Mouse (Mus musculus): ENCODE measurements around the gene Cyp2d22. TPM values are rescaled to one million over a fixed set of nuclear protein-coding genes. Genes with fewer than 3 reads are reported as not detected.
A peak's percentile ranks its signal among the peaks of the same experiment; 100 is the strongest.

The Cyp2d22 gene
- polyA plus RNA-seq, 1 experiment from 2014 or later = 1.5 TPM

GRCm38 (mm10) chr15:82339150-82339549 lies 40.9 kb downstream of the Cyp2d22 start:
- Histone ChIP-seq H3K4me3 (ENCODE audit: low read depth, low read length) (peak overlapping the region; percentile 65), H3K27me3 (ENCODE audit: control insufficient read depth, insufficient read depth, low read depth, low read length) (peaks cover 7% of the 10 kb centered on the region), H3K36me3 (ENCODE audit: control insufficient read depth, insufficient read depth, low read length) (no peaks in the 10 kb centered on the region), H3K4me2 (ENCODE audit: low read length) (peak overlapping the region; percentile 72), H3K9me3 (replicated peaks; ENCODE audit: control insufficient read depth, low read length, poor library complexity, severe bottlenecking) (no peaks in the 10 kb centered on the region), H3K4me1 (ENCODE audit: control insufficient read depth, insufficient read depth, low read length) (peaks cover 12% of the 10 kb centered on the region), H3K9ac (ENCODE audit: low read depth, low read length) (peak overlapping the region; percentile 79), H3K27ac (ENCODE audit: low read length) (no peak overlapping the region)
- WGBS = 58% methylated on average over 10 of the region's 10 CpGs
- ATAC-seq = no peak

- Histone ChIP-seq H3K4me3 (ENCODE audit: low read depth, low read length) (peak within 1 kb of the TSS; percentile 65), H3K9ac (ENCODE audit: low read depth, low read length) (peak within 1 kb of the TSS; percentile 79), H3K9me3 (replicated peaks; ENCODE audit: control insufficient read depth, low read length, poor library complexity, severe bottlenecking) (no peaks in the 10 kb centered on the region), H3K4me1 (ENCODE audit: control insufficient read depth, insufficient read depth, low read length) (peaks cover 12% of the 10 kb centered on the region), H3K27me3 (ENCODE audit: control insufficient read depth, insufficient read depth, low read depth, low read length) (peaks cover 7% of the 10 kb centered on the region), H3K4me2 (ENCODE audit: low read length) (peak within 1 kb of the TSS; percentile 72), H3K36me3 (ENCODE audit: control insufficient read depth, insufficient read depth, low read length) (no peaks in the 10 kb centered on the region), H3K27ac (ENCODE audit: low read length) (0 out of 2 replicates have a peak within 1 kb of the TSS, but pooled peaks have one; percentile 42)
- 0% methylated on average over 41 of the region's 41 CpGs for WGBS
- ATAC-seq = peak; percentile 81
These were observed 41.4 kb downstream of the Cyp2d22 start, which contains the start of the genes Naga, Pheta2 and Smdt1 for GRCm38 (mm10) chr15:82338593-82339112. Naga (minus strand) TSS chr15:82338925. Pheta2 (plus strand) TSS chr15:82338942. Smdt1 (plus strand) TSS chr15:82338959.

- ATAC-seq = no peak
- Histone ChIP-seq H3K27ac (ENCODE audit: low read length) (no peak overlapping the region), H3K9me3 (replicated peaks; ENCODE audit: control insufficient read depth, low read length, poor library complexity, severe bottlenecking) (no peaks in the 10 kb centered on the region), H3K36me3 (ENCODE audit: control insufficient read depth, insufficient read depth, low read length) (no peaks in the 10 kb centered on the region), H3K4me3 (ENCODE audit: low read depth, low read length) (peak overlapping the region; percentile 65), H3K4me2 (ENCODE audit: low read length) (peak overlapping the region; percentile 72), H3K4me1 (ENCODE audit: control insufficient read depth, insufficient read depth, low read length) (peaks cover 12% of the 10 kb centered on the region), H3K9ac (ENCODE audit: low read depth, low read length) (peak overlapping the region; percentile 79), H3K27me3 (ENCODE audit: control insufficient read depth, insufficient read depth, low read depth, low read length) (peaks cover 7% of the 10 kb centered on the region)
- WGBS = 54% methylated on average over 4 of the region's 4 CpGs
These were observed 42.2 kb downstream of the Cyp2d22 start for GRCm38 (mm10) chr15:82337875-82338274.

- peaks cover 7% of the 10 kb centered on the region for H3K27me3 ChIP-seq (ENCODE audit: control insufficient read depth, insufficient read depth, low read depth, low read length)
- no peaks in the 10 kb centered on the region for H3K36me3 ChIP-seq (ENCODE audit: control insufficient read depth, insufficient read depth, low read length)
- WGBS = 77% methylated on average over 12 of the region's 12 CpGs
- ATAC-seq = no peak
- H3K9ac ChIP-seq (ENCODE audit: low read depth, low read length) = no peak overlapping the region
- no peak overlapping the region for H3K27ac ChIP-seq (ENCODE audit: low read length)
- no peaks in the 10 kb centered on the region for H3K9me3 ChIP-seq (replicated peaks; ENCODE audit: control insufficient read depth, low read length, poor library complexity, severe bottlenecking)
- H3K4me3 ChIP-seq (ENCODE audit: low read depth, low read length) = no peak overlapping the region
- no peak overlapping the region for H3K4me2 ChIP-seq (ENCODE audit: low read length)
- H3K4me1 ChIP-seq (ENCODE audit: control insufficient read depth, insufficient read depth, low read length) = peaks cover 12% of the 10 kb centered on the region
These were observed 43.4 kb downstream of the Cyp2d22 start for GRCm38 (mm10) chr15:82336629-82337028.

- no peak overlapping the region for H3K4me3 ChIP-seq (ENCODE audit: low read depth, low read length)
- H3K4me2 ChIP-seq (ENCODE audit: low read length) = no peak overlapping the region
- 94% methylated on average over 4 of the region's 4 CpGs for WGBS
- no peaks in the 10 kb centered on the region for H3K36me3 ChIP-seq (ENCODE audit: control insufficient read depth, insufficient read depth, low read length)
- H3K4me1 ChIP-seq (ENCODE audit: control insufficient read depth, insufficient read depth, low read length) = peaks cover 10% of the 10 kb centered on the region
- no peak overlapping the region for H3K27ac ChIP-seq (ENCODE audit: low read length)
- no peak overlapping the region for H3K9ac ChIP-seq (ENCODE audit: low read depth, low read length)
- H3K27me3 ChIP-seq (ENCODE audit: control insufficient read depth, insufficient read depth, low read depth, low read length) = peaks cover under 1% of the 10 kb centered on the region
- no peak for ATAC-seq
- H3K9me3 ChIP-seq (replicated peaks; ENCODE audit: control insufficient read depth, low read length, poor library complexity, severe bottlenecking) = no peaks in the 10 kb centered on the region
These were observed 44.9 kb downstream of the Cyp2d22 start for GRCm38 (mm10) chr15:82335194-82335593.

- ATAC-seq = no peak
- Histone ChIP-seq H3K9ac (ENCODE audit: low read depth, low read length) (no peak overlapping the region), H3K9me3 (replicated peaks; ENCODE audit: control insufficient read depth, low read length, poor library complexity, severe bottlenecking) (no peaks in the 10 kb centered on the region), H3K4me2 (ENCODE audit: low read length) (no peak overlapping the region), H3K4me1 (ENCODE audit: control insufficient read depth, insufficient read depth, low read length) (no peaks in the 10 kb centered on the region), H3K27ac (ENCODE audit: low read length) (no peak overlapping the region), H3K36me3 (ENCODE audit: control insufficient read depth, insufficient read depth, low read length) (no peaks in the 10 kb centered on the region), H3K27me3 (ENCODE audit: control insufficient read depth, insufficient read depth, low read depth, low read length) (no peaks in the 10 kb centered on the region), H3K4me3 (ENCODE audit: low read depth, low read length) (no peak overlapping the region)
- WGBS = 75% methylated on average over 2 of the region's 2 CpGs
These were observed 54.7 kb downstream of the Cyp2d22 start for GRCm38 (mm10) chr15:82325382-82325781.

GRCm38 (mm10) chr15:82322195-82322594 lies 57.9 kb downstream of the Cyp2d22 start:
- H3K27ac ChIP-seq (ENCODE audit: low read length) = no peak overlapping the region

More at GRCm38 (mm10) chr15:82322195-82322594, 57.9 kb downstream of the Cyp2d22 start:
- Histone ChIP-seq H3K36me3 (ENCODE audit: control insufficient read depth, insufficient read depth, low read length) (no peaks in the 10 kb centered on the region), H3K27me3 (ENCODE audit: control insufficient read depth, insufficient read depth, low read depth, low read length) (no peaks in the 10 kb centered on the region), H3K4me2 (ENCODE audit: low read length) (no peak overlapping the region), H3K4me3 (ENCODE audit: low read depth, low read length) (no peak overlapping the region), H3K4me1 (ENCODE audit: control insufficient read depth, insufficient read depth, low read length) (no peaks in the 10 kb centered on the region), H3K9ac (ENCODE audit: low read depth, low read length) (no peak overlapping the region), H3K9me3 (replicated peaks; ENCODE audit: control insufficient read depth, low read length, poor library complexity, severe bottlenecking) (no peaks in the 10 kb centered on the region)
- WGBS = 75% methylated on average over 8 of the region's 8 CpGs
- no peak for ATAC-seq

Small RNA genes lying within 50 kb of the gene (microRNA-seq; reads per million reads assigned to microRNA genes)
- gene Gm25990 (not detected), gene Gm27331 (not detected), gene Mir7684 (not detected)

Other genes with a start within 250 kb of the Cyp2d22 start
- gene Srebf2, start 233.1 kb downstream of the Cyp2d22 start, polyA plus RNA-seq (2015; fragmentation: Nextera tagmentation; extraction: Ambion mirVana) = 194 and 218 TPM in 2 replicates
- 0.77 and 1.0 TPM in 2 replicates for gene Shisa8, start 167.4 kb downstream of the Cyp2d22 start, polyA plus RNA-seq (2015; fragmentation: Nextera tagmentation; extraction: Ambion mirVana)
- 0.14 TPM in 1 of 2 replicates, not detected in the other for gene Tnfrsf13c, start 155.9 kb downstream of the Cyp2d22 start, polyA plus RNA-seq (2015; fragmentation: Nextera tagmentation; extraction: Ambion mirVana)
- 12.7 and 13.9 TPM in 2 replicates for gene Cenpm, start 135.5 kb downstream of the Cyp2d22 start, polyA plus RNA-seq (2015; fragmentation: Nextera tagmentation; extraction: Ambion mirVana)
- 21.0 and 21.7 TPM in 2 replicates for gene 1500009C09Rik, start 127.9 kb downstream of the Cyp2d22 start, polyA plus RNA-seq (2015; fragmentation: Nextera tagmentation; extraction: Ambion mirVana)
- 406 and 437 TPM in 2 replicates for gene Sept3, start 105.4 kb downstream of the Cyp2d22 start, polyA plus RNA-seq (2015; fragmentation: Nextera tagmentation; extraction: Ambion mirVana)
- gene Wbp2nl, start 81.3 kb downstream of the Cyp2d22 start, polyA plus RNA-seq (2015; fragmentation: Nextera tagmentation; extraction: Ambion mirVana) = 0.25 TPM in 1 of 2 replicates, not detected in the other
- gene Naga, start 41.3 kb downstream of the Cyp2d22 start, polyA plus RNA-seq (2015; fragmentation: Nextera tagmentation; extraction: Ambion mirVana) = 23.8 and 28.0 TPM in 2 replicates
- 1.1 and 1.5 TPM in 2 replicates for gene Pheta2, start 41.3 kb downstream of the Cyp2d22 start, polyA plus RNA-seq (2015; fragmentation: Nextera tagmentation; extraction: Ambion mirVana)
- gene Smdt1, start 41.3 kb downstream of the Cyp2d22 start, polyA plus RNA-seq (2015; fragmentation: Nextera tagmentation; extraction: Ambion mirVana) = 300 and 320 TPM in 2 replicates
- gene Ndufa6, start 25.9 kb downstream of the Cyp2d22 start, polyA plus RNA-seq (2015; fragmentation: Nextera tagmentation; extraction: Ambion mirVana) = 321 and 346 TPM in 2 replicates
- gene Cyp2d11, start 13.8 kb upstream of the Cyp2d22 start, polyA plus RNA-seq (2015; fragmentation: Nextera tagmentation; extraction: Ambion mirVana) = not detected in 2 replicates
- not detected in 2 replicates for gene Cyp2d10, start 26.9 kb upstream of the Cyp2d22 start, polyA plus RNA-seq (2015; fragmentation: Nextera tagmentation; extraction: Ambion mirVana)
- gene Cyp2d9, start 53.2 kb upstream of the Cyp2d22 start, polyA plus RNA-seq (2015; fragmentation: Nextera tagmentation; extraction: Ambion mirVana) = not detected in 2 replicates
- not detected in 2 replicates for gene Cyp2d12, start 174.8 kb upstream of the Cyp2d22 start, polyA plus RNA-seq (2015; fragmentation: Nextera tagmentation; extraction: Ambion mirVana)
- gene Cyp2d34, start 240.7 kb upstream of the Cyp2d22 start, polyA plus RNA-seq (2015; fragmentation: Nextera tagmentation; extraction: Ambion mirVana) = not detected in 2 replicates